Mouse (Mus musculus) neural tube, embryonic 11.5 days (tissue): Measurements from ENCODE around the gene Med24. TPM values are rescaled to one million over a fixed set of nuclear protein-coding genes. Genes with fewer than 3 reads are reported as not detected.

Experiments
- ATAC-seq: fragments of 200-750 bp; cut with Nextera tagmentation; 2 replicates; pipeline ENCODE4 v1.8.0; 2017; ENCODE audit warnings: moderate number of reproducible peaks, mild to moderate bottlenecking, moderate TSS enrichment, moderate library complexity; ENCODE audit not compliant: insufficient read depth, low FRiP score, low TSS enrichment
- DNase-seq: peaks from one replicate; pipeline ENCODE4 v3.0.0-alpha.2; 2015; ENCODE audit warnings: low spot score
- H3K27ac ChIP-seq: fragments of 300-500 bp; sonication (generic); 2 replicates; pipeline ENCODE4 v1.5.1; 2014; ENCODE audit warnings: low read depth, mild to moderate bottlenecking, low read length
- H3K27me3 ChIP-seq: fragments of 300-500 bp; sonication (generic); 2 replicates; pipeline ENCODE4 v1.6.1; 2014; ENCODE audit warnings: mild to moderate bottlenecking, low read length, mixed read lengths; ENCODE audit not compliant: control insufficient read depth, insufficient read depth
- H3K36me3 ChIP-seq: fragments of 300-500 bp; sonication (generic); 2 replicates; pipeline ENCODE4 v1.6.1; 2014; ENCODE audit warnings: mild to moderate bottlenecking, low read length, moderate library complexity, mixed read lengths; ENCODE audit not compliant: control insufficient read depth, insufficient read depth
- H3K4me1 ChIP-seq: fragments of 300-500 bp; sonication (generic); 2 replicates; pipeline ENCODE4 v1.6.1; 2014; ENCODE audit warnings: low read length, mixed read lengths; ENCODE audit not compliant: control insufficient read depth, insufficient read depth
- H3K4me2 ChIP-seq: fragments of 300-500 bp; sonication (generic); 2 replicates; pipeline ENCODE4 v1.6.1; 2014; ENCODE audit warnings: low read depth, mild to moderate bottlenecking, moderate library complexity
- H3K4me3 ChIP-seq: fragments of 300-500 bp; sonication (generic); 2 replicates; pipeline ENCODE4 v1.5.1; 2014; ENCODE audit warnings: low read depth, low read length
- H3K9ac ChIP-seq: fragments of 300-500 bp; sonication (generic); 2 replicates; pipeline ENCODE4 v1.6.1; 2014; ENCODE audit warnings: mild to moderate bottlenecking, low read length
- H3K9me3 ChIP-seq: fragments of 300-500 bp; sonication (generic); 2 replicates; pipeline ENCODE4 v1.6.1; 2016; ENCODE audit warnings: low read length; ENCODE audit not compliant: control insufficient read depth
- WGBS: fragments of 180-500 bp; shearing (Covaris S2); extraction: QIAGEN DNeasy Blood & Tissue Kit; methylation state at CpG from one replicate; pipeline ENCODE4 v1.1.7; 2014; 5-methylcytosine and 5-hydroxymethylcytosine counted together
- polyA plus RNA-seq: library from polyadenylated mRNA; unstranded; fragments of >200 nt; fragmentation: Nextera tagmentation; extraction: Ambion mirVana; gene quantifications from 2 replicates; pipeline ENCODE4 v1.2.1, GENCODE M21; 2014

Med24 gene
- polyA plus RNA-seq: 67.6 and 74.5 TPM in 2 replicates

- Histone ChIP-seq H3K4me2 (peak within 1 kb of the TSS; percentile 57), H3K4me1 (no peaks in the 10 kb centered on the region), H3K9me3 (peaks cover 2% of the 10 kb centered on the region; the same call in 1 of the 2 replicates), H3K36me3 (no peaks in the 10 kb centered on the region), H3K27me3 (no peaks in the 10 kb centered on the region), H3K9ac (peak within 1 kb of the TSS; percentile 66), H3K27ac (no peak within 1 kb of the TSS), H3K4me3 (peak within 1 kb of the TSS; percentile 57)
- DNase-seq (peak; percentile 83), ATAC-seq (peak; percentile 77)
- WGBS: 0% methylated on average over 16 of the region's 16 CpGs
Observed at GRCm38 (mm10) chr11:98729119-98729588, at the start of gene Med24. Med24 (minus strand) TSS chr11:98729435.

- H3K9me3 ChIP-seq: no peaks in the 10 kb centered on the region
- no peaks in the 10 kb centered on the region for H3K36me3 ChIP-seq
- no peaks in the 10 kb centered on the region for H3K27me3 ChIP-seq
- H3K4me1 ChIP-seq: peaks cover 39% of the 10 kb centered on the region
- H3K9ac ChIP-seq: no peak overlapping the region
- no peak for DNase-seq
- H3K4me2 ChIP-seq: no peak overlapping the region
- H3K27ac ChIP-seq: no peak overlapping the region
- H3K4me3 ChIP-seq: no peak overlapping the region
- ATAC-seq: no peak
Observed at GRCm38 (mm10) chr11:98777888-98778287, 48.7 kb upstream of the Med24 start.

- Histone ChIP-seq H3K4me3 (no peak overlapping the region), H3K4me1 (peaks cover 31% of the 10 kb centered on the region), H3K4me2 (peak overlapping the region; percentile 6; the same call in 1 of the 2 replicates), H3K9ac (no peak overlapping the region), H3K27me3 (no peaks in the 10 kb centered on the region), H3K36me3 (no peaks in the 10 kb centered on the region), H3K9me3 (no peaks in the 10 kb centered on the region), H3K27ac (peak overlapping the region; percentile 50)
- 14% methylated on average over 9 of the region's 9 CpGs for WGBS
- peak; percentile 45 for DNase-seq
- no peak for ATAC-seq
Observed at GRCm38 (mm10) chr11:98776843-98777590, 47.8 kb upstream of the Med24 start.

DNA sequence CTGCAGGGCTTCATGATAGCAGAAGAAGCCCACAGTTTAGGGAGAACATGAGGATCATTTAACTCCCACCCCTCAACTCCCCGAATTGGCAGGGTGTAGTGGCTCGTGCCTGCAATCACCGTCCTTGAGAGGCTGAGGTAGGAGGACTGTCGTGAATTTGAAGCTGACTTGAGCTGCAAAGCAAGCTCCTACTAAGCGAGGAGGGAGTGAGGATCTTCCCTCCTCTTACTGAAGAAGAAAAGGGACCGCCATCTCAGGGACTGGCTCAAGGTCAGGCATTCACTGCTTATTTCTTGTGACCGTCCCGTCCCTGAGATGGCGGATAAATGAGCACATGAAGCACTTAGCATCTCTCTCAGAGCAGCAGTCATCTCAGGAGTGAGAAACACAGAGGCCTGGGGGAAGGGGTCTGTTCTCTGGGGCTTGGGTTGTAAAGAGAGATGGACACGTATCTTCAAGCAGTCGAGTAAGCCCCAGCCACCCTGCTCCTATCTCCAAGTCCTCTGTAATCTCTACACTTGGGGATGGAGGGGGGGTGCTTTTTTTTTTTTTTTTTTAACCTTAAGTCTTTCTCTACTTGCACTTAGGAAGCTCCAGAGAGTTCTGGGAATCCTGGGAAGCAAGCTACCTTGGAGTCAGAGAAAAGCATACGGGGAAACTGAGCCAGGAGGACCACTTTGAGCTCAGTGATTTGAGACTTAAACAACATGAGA, 47.0 kb upstream of the Med24 start:
- Histone ChIP-seq H3K27me3 (no peaks in the 10 kb centered on the region), H3K9ac (no peak overlapping the region), H3K9me3 (no peaks in the 10 kb centered on the region), H3K4me1 (peaks cover 28% of the 10 kb centered on the region), H3K4me2 (no peak overlapping the region), H3K27ac (peak overlapping the region; percentile 9; the same call in 1 of the 2 replicates), H3K4me3 (no peak overlapping the region), H3K36me3 (no peaks in the 10 kb centered on the region)
- ATAC-seq (no peak), DNase-seq (no peak)
- WGBS: 42% methylated on average over 12 of the region's 12 CpGs

DNA sequence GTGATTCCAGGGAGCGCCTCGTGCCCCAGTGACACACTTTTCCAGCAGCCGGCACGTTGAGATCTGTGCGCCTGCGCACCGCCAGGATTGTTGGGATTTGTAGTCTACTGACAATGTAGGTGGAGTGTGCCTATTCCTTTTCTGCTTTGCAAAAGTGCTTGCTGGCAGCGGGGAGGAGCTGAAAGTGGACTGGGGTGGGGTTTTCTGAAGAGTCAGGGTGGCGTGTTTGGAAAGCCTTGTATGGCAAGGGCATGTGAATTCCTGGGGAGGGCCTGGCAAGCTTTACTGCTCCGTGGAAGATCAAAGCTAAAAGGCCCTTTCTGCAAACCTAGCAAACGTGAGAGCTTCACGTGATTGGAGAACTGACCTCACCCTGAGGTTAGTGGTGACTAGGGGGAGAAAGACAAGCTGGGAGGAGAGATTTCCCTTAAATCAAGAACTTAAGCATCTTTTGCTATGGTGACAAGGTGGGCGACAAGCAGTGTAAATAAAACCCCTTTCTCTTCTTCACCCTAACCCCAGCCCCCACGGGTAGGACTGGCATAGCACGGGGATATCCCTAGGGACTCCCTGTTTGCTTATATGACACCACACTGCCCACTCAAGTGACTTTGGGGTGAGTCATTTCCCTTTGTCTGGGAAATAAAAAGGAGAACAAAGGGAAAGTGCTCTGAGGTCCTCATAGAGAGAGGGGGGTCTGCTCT, 46.3 kb upstream of the Med24 start:
- Histone ChIP-seq H3K36me3 (no peaks in the 10 kb centered on the region), H3K9me3 (no peaks in the 10 kb centered on the region), H3K27ac (no peak overlapping the region)

DNA sequence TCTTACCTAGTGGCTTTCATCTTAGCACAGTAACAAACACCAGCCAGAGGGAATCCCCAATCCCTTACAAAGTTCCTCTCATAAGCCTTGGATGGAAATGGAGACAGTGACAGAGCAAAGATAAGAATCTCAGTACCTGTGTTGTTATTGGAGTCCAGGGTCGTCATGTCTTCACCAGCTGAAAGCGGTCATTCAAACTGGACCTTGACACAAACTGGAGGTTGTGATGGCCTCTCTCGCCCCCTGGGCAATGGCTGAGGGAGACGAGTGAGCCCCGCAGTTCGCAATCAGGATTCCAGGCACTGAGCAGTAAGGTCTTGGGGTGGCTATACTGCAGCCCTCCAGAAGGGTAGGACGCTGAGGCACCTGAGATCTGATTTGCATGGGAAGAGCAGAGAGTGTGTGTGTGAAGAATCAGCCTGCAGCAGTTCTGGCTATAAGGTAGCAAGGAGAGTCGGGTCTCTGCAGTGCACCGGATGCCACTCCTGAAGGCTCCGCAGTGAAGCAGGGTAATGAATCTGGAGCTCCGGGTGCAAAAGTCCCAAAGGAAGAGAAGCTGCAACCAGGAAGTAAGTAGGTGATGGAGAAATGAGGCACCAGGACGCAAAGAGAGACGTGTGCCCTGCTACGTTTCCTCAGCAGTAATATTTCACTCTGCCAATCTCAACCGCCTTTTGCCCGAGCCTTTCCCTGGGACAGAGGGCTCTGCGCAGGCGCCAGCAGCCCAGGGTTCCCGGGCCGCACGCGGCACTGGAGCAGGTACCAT, 45.5 kb upstream of the Med24 start, which contains the start of gene Nr1d1:
TSS of gene Nr1d1 (minus strand) at position 752 of the 766 bp plus-strand sequence.
- under 1% methylated on average over 22 of the region's 22 CpGs for WGBS
- no peak for ATAC-seq
- Histone ChIP-seq H3K27me3 (no peaks in the 10 kb centered on the region), H3K27ac (0 out of 2 replicates have a peak within 1 kb of the TSS, but pooled peaks have one; percentile 9), H3K36me3 (no peaks in the 10 kb centered on the region), H3K4me2 (peak within 1 kb of the TSS; percentile 69), H3K9ac (0 out of 2 replicates have a peak within 1 kb of the TSS, but pooled peaks have one; percentile 40), H3K4me3 (peak within 1 kb of the TSS; percentile 30), H3K4me1 (peaks cover 28% of the 10 kb centered on the region), H3K9me3 (no peaks in the 10 kb centered on the region)
- DNase-seq: no peak

More for the DNA sequence above, 46.3 kb upstream of the Med24 start:
- H3K27me3 ChIP-seq: no peaks in the 10 kb centered on the region
- WGBS: 6% methylated on average over 15 of the region's 15 CpGs
- peak overlapping the region; percentile 69 for H3K4me2 ChIP-seq
- peaks cover 28% of the 10 kb centered on the region for H3K4me1 ChIP-seq
- H3K4me3 ChIP-seq: peak overlapping the region; percentile 18; the same call in 1 of the 2 replicates
- ATAC-seq: peak; percentile 67
- DNase-seq: peak; percentile 94
- H3K9ac ChIP-seq: no peak overlapping the region

DNA sequence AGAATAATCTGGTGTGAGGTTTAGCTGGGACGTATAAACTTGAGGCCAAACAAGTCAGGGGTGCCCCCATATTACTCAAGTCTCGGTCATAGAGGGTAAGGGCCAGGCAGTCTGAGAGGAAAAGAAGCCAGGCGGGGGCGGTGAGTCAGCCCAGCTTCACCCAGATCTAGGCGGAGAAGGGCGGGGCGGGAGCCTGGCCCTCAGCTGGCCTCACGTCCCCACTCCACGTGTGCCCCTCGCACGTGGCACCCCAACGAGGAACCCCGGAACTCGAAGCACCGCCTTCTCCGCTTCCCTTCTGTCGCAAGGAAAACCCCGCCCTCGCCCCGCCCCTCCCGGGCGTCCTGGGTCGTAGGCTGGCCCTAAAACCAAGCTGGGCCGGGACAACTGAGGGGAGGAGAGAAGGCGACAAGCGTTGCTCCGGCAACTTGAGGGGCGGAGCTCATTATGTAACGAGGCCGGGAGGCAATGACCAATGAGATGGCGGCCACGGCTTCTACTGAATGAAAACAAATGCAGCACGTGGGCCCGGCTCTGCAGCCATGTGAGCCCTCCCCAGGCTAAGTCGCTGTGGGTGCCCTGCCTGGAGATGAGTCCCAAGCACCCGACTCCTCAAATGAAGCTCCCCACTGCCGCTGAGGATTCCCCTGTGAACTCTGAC, 44.5 kb upstream of the Med24 start:
- Histone ChIP-seq H3K9me3 (no peaks in the 10 kb centered on the region), H3K4me3 (peak overlapping the region; percentile 30), H3K27ac (no peak overlapping the region), H3K4me2 (peak overlapping the region; percentile 69), H3K9ac (peak overlapping the region; percentile 40; the same call in 1 of the 2 replicates), H3K36me3 (no peaks in the 10 kb centered on the region), H3K4me1 (peaks cover 28% of the 10 kb centered on the region), H3K27me3 (no peaks in the 10 kb centered on the region)
- ATAC-seq (peak; percentile 78), DNase-seq (peak; percentile 92)
- 1% methylated on average over 37 of the region's 37 CpGs for WGBS
